Mouse (Mus musculus) megakaryocyte, adult 5-6 weeks (primary cell): ENCODE results near the gene Scap. TPM values are rescaled to one million over a fixed set of nuclear protein-coding genes. Genes with fewer than 3 reads are reported as not detected.

Experiments used
- ATAC-seq: 2 replicates; pipeline ENCODE4 v1.8.0; 2016; ENCODE audit warnings: mild to moderate bottlenecking, inconsistent platforms; ENCODE audit not compliant: poor library complexity, severe bottlenecking
- total RNA-seq, 2 experiments: library from RNA; stranded (forward) in 1 of 2; stranded (reverse) in 1 of 2; fragments of 153-499, 151-499 nt in 1 of 2; fragments of 221-1000, 200-1000 nt in 1 of 2; gene quantifications; 2 replicates each; pipeline versions ENCODE4 v1.2.3 to v1.2.4; 2015 to 2017

Scap gene
- total RNA-seq (2015) (12.8 and 14.5 TPM in 2 replicates), total RNA-seq (2017) (9.4 and 18.7 TPM in 2 replicates)

- peak; percentile 97 for ATAC-seq
Measured at GRCm38 (mm10) chr9:110333135-110333895, at the start of gene Scap. Gene Scap (plus strand): TSS chr9:110333288.

DNA sequence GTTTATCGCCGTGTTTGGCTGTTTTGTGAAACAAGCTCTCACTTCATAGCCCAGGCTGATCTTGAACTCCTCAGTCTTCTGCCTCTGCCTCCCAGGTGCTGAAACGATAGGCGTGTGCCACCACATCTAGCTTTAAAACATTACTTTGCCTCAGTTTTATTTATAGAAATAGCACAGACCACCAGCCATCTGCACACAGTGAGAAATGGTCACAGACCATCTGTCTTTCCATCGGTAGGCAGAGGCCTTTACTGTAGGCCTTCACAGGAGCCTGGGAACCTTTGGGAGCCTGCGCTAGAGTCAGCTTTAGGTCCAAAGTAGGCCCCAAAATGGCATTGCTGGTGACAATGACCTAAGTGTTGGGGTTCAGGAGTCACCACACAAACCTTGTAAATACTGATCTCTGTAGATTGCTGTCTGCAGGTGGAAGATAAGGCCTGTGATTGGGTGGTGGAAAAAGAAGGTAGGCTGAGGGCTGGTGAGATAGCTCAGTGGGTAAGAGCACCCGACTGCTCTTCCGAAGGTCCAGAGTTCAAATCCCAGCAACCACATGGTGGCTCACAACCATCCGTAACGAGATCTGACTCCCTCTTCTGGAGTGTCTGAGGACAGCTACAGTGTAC, 48.9 kb upstream of the Scap start:
- ATAC-seq, result no peak

- ATAC-seq, result no peak
Measured at GRCm38 (mm10) chr9:110287321-110287924, 45.7 kb upstream of the Scap start.

DNA sequence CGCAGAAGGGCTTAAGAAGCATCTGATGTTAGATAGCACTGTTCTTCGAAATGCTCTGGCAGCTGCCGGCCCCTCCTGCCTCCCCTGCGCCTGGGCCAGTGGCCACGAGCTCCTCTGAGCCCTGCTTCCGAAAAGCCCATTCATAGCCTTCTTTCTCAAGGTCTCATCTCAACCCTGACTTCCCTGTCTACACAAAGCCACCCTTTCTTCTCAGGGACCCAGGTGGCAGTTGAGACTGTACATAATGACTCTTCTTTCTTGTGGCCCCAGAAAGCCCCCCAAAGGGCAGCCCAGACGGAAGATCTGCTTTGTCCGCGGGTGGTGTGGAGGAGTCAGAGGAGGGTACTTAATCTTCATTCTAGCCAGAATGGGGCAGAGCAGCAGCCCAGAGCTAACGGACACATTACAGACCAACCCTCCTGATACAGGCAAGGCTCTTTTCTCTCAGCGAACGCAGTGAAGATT, 39.8 kb upstream of the Scap start:
- ATAC-seq, result no peak

DNA sequence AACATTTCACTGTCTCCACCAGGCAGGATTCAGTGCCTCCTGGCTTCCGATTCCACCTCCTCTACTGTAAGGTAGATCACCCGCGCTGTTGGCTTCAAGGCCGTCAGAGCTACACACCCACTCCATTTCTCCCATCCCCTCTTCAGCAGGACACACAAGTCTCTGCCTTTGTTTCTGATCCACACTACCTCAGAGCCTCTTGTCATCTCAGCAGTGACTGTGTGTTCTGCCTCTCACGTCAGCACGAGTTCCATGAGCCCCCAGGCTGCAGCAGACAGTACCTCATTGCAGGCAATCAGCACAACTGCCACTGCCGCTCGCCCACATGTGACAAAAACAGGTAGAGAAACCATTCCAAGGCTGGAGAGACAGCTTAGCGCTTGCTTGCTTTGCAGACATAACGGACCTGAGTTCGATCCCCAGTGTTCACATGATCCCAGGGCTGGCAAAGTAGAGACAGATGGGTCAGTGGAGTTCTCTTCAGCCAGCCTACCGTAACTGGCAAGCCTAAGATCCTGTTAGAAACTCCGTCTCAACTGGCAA, 39.1 kb upstream of the Scap start:
- no peak for ATAC-seq

DNA sequence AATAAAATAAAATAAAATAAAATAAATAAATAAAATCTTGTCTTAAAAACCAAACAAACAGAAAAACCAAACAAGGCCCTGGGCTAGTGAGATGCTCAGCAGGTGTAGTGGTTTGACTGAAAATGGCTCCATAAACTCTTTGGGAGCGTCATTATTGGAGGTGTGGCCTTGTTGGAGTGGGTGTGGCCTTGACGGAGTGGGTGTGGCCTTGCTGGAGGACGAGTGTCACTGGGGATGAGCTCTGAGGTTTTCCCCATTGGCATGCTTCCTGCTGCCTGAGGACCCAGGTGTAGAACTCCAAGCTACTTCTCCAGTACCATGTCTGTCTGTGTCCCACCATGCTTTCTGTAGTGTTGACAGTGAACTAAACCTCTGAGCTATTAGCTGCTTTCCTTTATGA, 38.3 kb upstream of the Scap start:
- ATAC-seq, result no peak

DNA sequence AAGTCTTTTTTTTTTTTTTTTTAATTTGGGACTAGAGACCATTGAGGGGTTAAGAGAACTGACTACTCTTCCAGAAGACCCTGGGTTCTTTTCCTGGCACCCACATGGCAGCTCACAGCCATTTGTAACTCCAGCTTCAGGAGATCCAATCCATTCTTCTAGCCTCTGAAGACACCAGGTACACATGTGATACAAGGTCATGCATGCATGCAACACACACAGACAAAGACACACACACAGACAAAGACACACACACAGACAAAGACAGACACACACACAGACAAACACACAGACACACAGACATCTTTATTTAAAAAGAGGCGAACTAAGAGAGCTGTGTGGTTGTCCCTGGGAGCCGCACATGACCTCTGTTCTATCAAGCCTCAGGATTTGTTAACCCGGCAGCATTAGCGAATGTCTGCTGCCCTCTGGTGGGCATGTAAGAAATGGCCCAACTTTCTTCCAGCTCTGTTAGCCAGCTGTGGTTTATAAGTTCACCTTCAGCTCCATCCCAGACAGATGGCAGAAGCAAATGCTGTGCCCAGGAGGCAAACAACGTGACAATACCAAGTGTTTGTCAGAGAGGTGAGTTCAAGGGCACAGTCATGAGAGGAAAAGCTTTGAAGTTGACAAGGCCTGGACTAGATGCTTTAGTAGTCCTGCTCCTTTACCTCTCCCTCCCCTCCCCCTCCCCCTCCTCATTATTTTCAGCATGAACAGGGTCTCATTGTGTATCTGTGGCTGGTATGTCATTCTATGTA, 36.0 kb upstream of the Scap start:
- peak; percentile 84 for ATAC-seq

- ATAC-seq, result peak; percentile 24; the same call in 1 of the 2 replicates
Measured at GRCm38 (mm10) chr9:110304516-110304915, 28.6 kb upstream of the Scap start.

DNA sequence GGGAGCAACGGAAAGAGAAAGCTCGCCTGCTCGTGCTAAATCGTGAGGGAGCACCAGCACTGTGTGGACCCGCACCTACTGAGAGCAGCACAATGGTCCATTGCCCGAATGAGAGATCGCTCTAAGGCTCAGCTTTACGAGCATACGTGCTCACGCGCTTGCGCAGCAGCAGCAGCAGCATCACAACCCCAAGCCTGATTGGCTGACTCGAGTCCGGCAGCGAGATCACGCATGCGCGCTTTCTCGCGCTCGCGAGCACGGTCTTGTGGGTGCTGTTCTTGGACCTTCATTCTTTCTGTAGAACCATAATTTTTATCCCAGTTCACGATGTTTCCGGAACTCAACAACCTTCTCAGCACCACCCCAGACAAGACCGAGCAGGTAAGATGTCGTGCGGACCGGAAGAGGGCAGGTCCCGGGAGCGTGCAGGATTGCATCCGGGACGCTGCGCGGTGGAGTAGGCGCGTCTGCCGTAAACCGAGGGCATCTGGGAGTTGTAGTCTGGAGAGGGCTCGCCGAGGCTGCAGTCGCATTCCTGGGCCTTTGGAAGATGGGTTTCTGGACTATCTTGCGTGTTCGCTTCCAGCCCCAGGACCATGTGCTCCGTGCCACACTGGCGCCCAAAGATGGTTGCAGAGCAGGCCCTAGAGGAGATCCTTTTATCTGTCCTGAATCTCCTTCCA, 28.0 kb upstream of the Scap start, which contains the start of gene Elp6:
Gene Elp6 (plus strand): TSS at position 205 of the 683 bp plus-strand sequence.
- ATAC-seq, result peak; percentile 97

DNA sequence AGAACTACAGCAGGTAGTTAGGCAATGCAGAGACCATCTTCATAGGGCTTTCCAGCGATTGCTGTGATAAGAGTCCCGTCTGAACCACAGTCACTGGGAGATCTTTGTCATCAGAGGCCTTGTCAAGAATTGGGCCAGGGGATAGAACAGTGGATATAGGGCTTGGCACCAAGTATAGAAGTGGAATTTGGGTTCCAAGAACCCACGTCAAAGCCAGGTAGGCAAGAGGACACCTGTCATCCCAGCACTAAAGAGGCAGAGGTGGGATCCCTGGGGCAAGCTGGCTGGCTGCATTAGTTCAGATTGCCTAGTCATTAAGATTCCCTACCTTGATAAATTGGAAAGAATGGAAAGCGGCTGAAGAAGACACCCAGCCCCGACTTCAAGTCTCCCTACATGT, 26.7 kb upstream of the Scap start:
- no peak for ATAC-seq

DNA sequence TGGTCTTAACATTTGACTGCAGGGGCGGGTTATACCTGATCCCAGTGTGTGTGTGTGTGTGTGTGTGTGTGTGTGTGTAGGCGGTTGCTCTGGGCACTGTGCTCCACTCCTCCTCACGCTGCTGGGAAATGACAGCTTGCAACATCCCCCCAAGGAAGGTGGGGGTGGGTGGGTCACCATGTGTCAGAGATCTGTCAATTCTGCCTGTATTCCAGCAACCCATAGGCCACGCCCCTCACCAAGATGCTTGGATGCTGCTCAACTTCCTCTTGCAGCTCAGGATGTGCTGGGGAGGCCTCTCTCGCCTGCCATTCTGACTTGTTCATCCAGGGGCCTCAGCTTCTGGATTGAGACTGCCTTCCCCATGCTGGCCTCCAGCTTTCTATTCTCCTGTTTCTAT, 18.4 kb upstream of the Scap start:
- peak; percentile 45 for ATAC-seq

GRCm38 (mm10) chr9:110315410-110315809, 17.7 kb upstream of the Scap start:
- no peak for ATAC-seq

- ATAC-seq, result no peak
Measured at GRCm38 (mm10) chr9:110315904-110316303, 17.2 kb upstream of the Scap start.

GRCm38 (mm10) chr9:110316503-110316902, 16.6 kb upstream of the Scap start:
- ATAC-seq, result no peak

- no peak for ATAC-seq
Measured at GRCm38 (mm10) chr9:110320769-110321168, 12.3 kb upstream of the Scap start.

- no peak for ATAC-seq
Measured at GRCm38 (mm10) chr9:110322972-110323371, 10.1 kb upstream of the Scap start.

DNA sequence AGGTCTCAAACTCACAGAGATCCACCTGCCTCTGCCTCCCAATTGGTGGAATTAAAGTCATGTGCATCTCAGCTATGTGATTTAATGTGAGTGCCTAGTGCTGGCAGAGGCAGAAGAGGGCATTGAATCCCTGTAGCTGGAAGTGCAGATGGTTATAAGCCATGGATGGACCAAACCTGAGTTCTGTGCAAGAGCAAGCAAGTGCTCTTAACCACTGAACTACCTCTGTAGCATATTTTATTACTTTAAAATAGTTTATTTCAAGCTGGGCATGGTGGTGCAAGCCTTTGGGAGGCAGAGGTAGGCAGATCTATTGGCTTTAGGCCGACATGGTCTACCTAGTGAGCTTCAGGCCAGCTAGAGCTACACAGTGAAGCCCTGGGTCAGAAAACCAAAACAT, 8.9 kb upstream of the Scap start:
- no peak for ATAC-seq

GRCm38 (mm10) chr9:110328178-110328577, 4.9 kb upstream of the Scap start:
- no peak for ATAC-seq

GRCm38 (mm10) chr9:110328946-110329630, 4.0 kb upstream of the Scap start:
- no peak for ATAC-seq

- ATAC-seq, result 0 out of 2 replicates have a peak, but pooled peaks have one; percentile 34
Measured at GRCm38 (mm10) chr9:110329655-110330054, 3.4 kb upstream of the Scap start.
